Mouse (Mus musculus): ENCODE data around the gene 4930451I11Rik.

GRCm38 (mm10) chr7:126809723-126810369 is 21.6 kb downstream of the 4930451I11Rik start:
- TF ChIP-seq ZMIZ1 (IDR thresholded peaks at IDR 0.05; ENCODE audit: low read depth, low read length) (no peak), EP300 (IDR thresholded peaks at IDR 0.05; ENCODE audit: low read length) (no peak), NELFE (IDR thresholded peaks at IDR 0.05; ENCODE audit: low read depth, low read length) (no peak), POLR2A (IDR thresholded peaks at IDR 0.05; ENCODE audit: low read depth, low read length) (no peak), CTCF (conservative IDR thresholded peaks at IDR 0.05 in 1 of 2, IDR thresholded peaks at IDR 0.05 in 1 of 2; ENCODE audit: low read depth in 2 of 2, low read length in 2 of 2) (no peak), CHD2 (IDR thresholded peaks at IDR 0.05; ENCODE audit: low read length) (no peak), MAX (IDR thresholded peaks at IDR 0.05; ENCODE audit: low read length) (no peak), KAT2A (IDR thresholded peaks at IDR 0.05; ENCODE audit: insufficient replicate concordance, low read length) (no peak), USF1 (IDR thresholded peaks at IDR 0.05; ENCODE audit: low read depth, low read length) (no peak), ZNF384 (IDR thresholded peaks at IDR 0.05; ENCODE audit: low read depth, low read length) (no peak)

Measured in CH12.LX (cell line).